Mouse (Mus musculus) 3134 (cell line): ENCODE data around the gene Dok1.

Experiments used
- DNase-seq: peaks from one replicate; pipeline ENCODE4 v3.0.0-alpha.2; 2011; ENCODE audit warnings: low spot score; ENCODE audit not compliant: insufficient read length; ENCODE audit errors: extremely low read depth

The Dok1 gene

GRCm38 (mm10) chr6:83033249-83034185 is at the start of gene Dok1, which contains the start of gene Loxl3:
Gene Dok1, minus strand, starts transcription at chr6:83033471.
Gene Loxl3, plus strand, starts transcription at chr6:83034173.
- DNase-seq, result peak; percentile 82

- no peak for DNase-seq
Observed at GRCm38 (mm10) chr6:83080210-83080609, 46.9 kb upstream of the Dok1 start.

- peak; percentile 96 for DNase-seq
Observed at GRCm38 (mm10) chr6:83078324-83078858, 45.1 kb upstream of the Dok1 start.

- DNase-seq, result no peak
Observed at GRCm38 (mm10) chr6:83077630-83078323, 44.5 kb upstream of the Dok1 start, which contains the start of gene Pcgf1. Gene Pcgf1, plus strand, starts transcription at chr6:83077869.

GRCm38 (mm10) chr6:83074979-83075378 is 41.7 kb upstream of the Dok1 start:
- no peak for DNase-seq

- no peak for DNase-seq
Observed at GRCm38 (mm10) chr6:83071220-83071619, 37.9 kb upstream of the Dok1 start.

- DNase-seq, result no peak
Observed at GRCm38 (mm10) chr6:83070311-83071219, 37.3 kb upstream of the Dok1 start.

GRCm38 (mm10) chr6:83070247-83070310 is 36.8 kb upstream of the Dok1 start, which contains the start of gene Tlx2:
Gene Tlx2, minus strand, starts transcription at chr6:83070293.
- no peak for DNase-seq

GRCm38 (mm10) chr6:83069488-83070246 is 36.4 kb upstream of the Dok1 start:
- DNase-seq, result no peak

- DNase-seq, result no peak
Observed at GRCm38 (mm10) chr6:83068706-83069487, 35.6 kb upstream of the Dok1 start.

- no peak for DNase-seq
Observed at GRCm38 (mm10) chr6:83068221-83068620, 35.0 kb upstream of the Dok1 start.

- DNase-seq, result no peak
Observed at GRCm38 (mm10) chr6:83066441-83066840, 33.2 kb upstream of the Dok1 start.

GRCm38 (mm10) chr6:83065995-83066394 is 32.7 kb upstream of the Dok1 start:
- no peak for DNase-seq

- no peak for DNase-seq
Observed at GRCm38 (mm10) chr6:83058725-83059124, 25.5 kb upstream of the Dok1 start.

- no peak for DNase-seq
Observed at GRCm38 (mm10) chr6:83057790-83058189, 24.5 kb upstream of the Dok1 start, which contains the start of gene Dqx1. Gene Dqx1, plus strand, starts transcription at chr6:83057844.

GRCm38 (mm10) chr6:83054871-83055431 is 21.7 kb upstream of the Dok1 start, which contains the start of gene Htra2:
Gene Htra2, minus strand, starts transcription at chr6:83055273.
- DNase-seq, result no peak

GRCm38 (mm10) chr6:83054074-83054851 is 21.0 kb upstream of the Dok1 start, which contains the start of gene Aup1:
Gene Aup1, plus strand, starts transcription at chr6:83054521.
- peak; percentile 98 for DNase-seq
